Mouse (Mus musculus) heart, postnatal 14 days (tissue): ENCODE results near the gene Skint11. TPM values are rescaled to one million over a fixed set of nuclear protein-coding genes. Genes with fewer than 3 reads are reported as not detected.
"Not testable (repeated sequence)": the region's sequence is repeated elsewhere in the genome, so short reads cannot be mapped to it uniquely, and the experiment has no call there.

Experiments
- DNase-seq, 2 experiments: peaks; one replicate each; pipeline ENCODE4 v3.0.0; 2021 to 2022
- intact Hi-C: fragments of 180-260 bp; cut with DNase I; formaldehyde crosslinking; loops from one replicate; pipeline ENCODE4 v1.15.1; 2025
- long read RNA-seq, 2 experiments: library from polyadenylated mRNA; stranded (forward); transcript quantifications; one replicate each; pipeline ENCODE4 v2.0.0; 2021
- total RNA-seq, 2 experiments: library from RNA; stranded (reverse); gene quantifications; 2 replicates each; pipeline ENCODE4 v1.2.3; 2021

The Skint11 gene
- total RNA-seq, result not detected
- long read RNA-seq, experiment 1, result 0 reads
- long read RNA-seq, experiment 2, result 0 reads

- intact Hi-C loops, result no loop called here
- DNase-seq, result no peak
These were observed at the start of gene Skint11 for GRCm38 (mm10) chr4:114163084-114163483. Skint11 (plus strand) TSS chr4:114163384.

- no peak for DNase-seq
- intact Hi-C loops, result no loop called here
These were observed 2.0 kb upstream of the Skint11 start for GRCm38 (mm10) chr4:114161149-114161548.

- peak in 1 of 2 experiments; percentile 3 for DNase-seq
- intact Hi-C loops, result not testable (repeated sequence)
These were observed 9.7 kb downstream of the Skint11 start for GRCm38 (mm10) chr4:114172898-114173297.

- DNase-seq, intact Hi-C loops: not testable (repeated sequence)
These were observed 93.7 kb downstream of the Skint11 start for GRCm38 (mm10) chr4:114256906-114257305.

Other genes with a start within 250 kb of the Skint11 start
- not detected for gene Skint5, start 163.9 kb upstream of the Skint11 start, total RNA-seq
- gene Trabd2b, start 243.3 kb downstream of the Skint11 start, total RNA-seq, result 10 to 100 TPM; 42.2 to 50.0 TPM